Comparison of ENCODE assay signal across 8 mouse cellular contexts in genomic region chr1:91080423-91080749, GRCm38 (mm10).
DNase-seq lines count a peak whose midpoint lies in the region; ATAC-seq and TF ChIP-seq lines count a peak whose summit lies in the region.

No protein-coding gene starts in this region.

- intact Hi-C loops in heart, adult 2 months (cut with DNase I) = no loop called here

- H3K4me1 ChIP-seq in heart, adult 2 months (ENCODE audit: control insufficient read depth, insufficient read depth, low read length) = peaks cover 15% of the 10 kb centered on the region
- H3K4me1 ChIP-seq in intestine, embryonic 15.5 days (replicated peaks) = peaks cover 35% of the 10 kb centered on the region
- no peaks in the 10 kb centered on the region for H3K4me1 ChIP-seq in forebrain, embryonic 11.5 days (replicated peaks; ENCODE audit: control insufficient read depth, insufficient read depth, low read length)

- no peak overlapping the region for H3K4me3 ChIP-seq in heart, adult 2 months
- no peak overlapping the region for H3K4me3 ChIP-seq in intestine, embryonic 15.5 days (replicated peaks)
- H3K4me3 ChIP-seq in macrophage (ENCODE audit: inconsistent target) = no peak overlapping the region
- H3K4me3 ChIP-seq in forebrain, embryonic 11.5 days (ENCODE audit: low read depth, low read length) = no peak overlapping the region

- peaks cover 2% of the 10 kb centered on the region; the same call in 1 of the 2 replicates for H3K79me2 ChIP-seq in heart, adult 2 months (replicated peaks; ENCODE audit: control insufficient read depth, insufficient read depth, low read length)
- peaks cover 93% of the 10 kb centered on the region for H3K79me2 ChIP-seq in macrophage (ENCODE audit: inconsistent target)

- no peak for TF ChIP-seq POLR2A in heart, adult 2 months (IDR thresholded peaks at IDR 0.05; ENCODE audit: insufficient read depth, low read depth, low read length)

- peak overlapping the region; percentile 15; the same call in 1 of the 2 replicates for H3K27ac ChIP-seq in heart, adult 2 months
- no peak overlapping the region for H3K27ac ChIP-seq in intestine, embryonic 15.5 days
- peak overlapping the region; percentile 51 for H3K27ac ChIP-seq in macrophage
- H3K27ac ChIP-seq in forebrain, embryonic 11.5 days (ENCODE audit: low read depth, low read length) = no peak overlapping the region

- peaks cover 9% of the 10 kb centered on the region for H3K36me3 ChIP-seq in heart, adult 2 months (ENCODE audit: control insufficient read depth, insufficient read depth, low read length)
- H3K36me3 ChIP-seq in intestine, embryonic 15.5 days = no peaks in the 10 kb centered on the region
- peaks cover 16% of the 10 kb centered on the region; the same call in 1 of the 2 replicates for H3K36me3 ChIP-seq in macrophage (ENCODE audit: inconsistent target)
- no peaks in the 10 kb centered on the region for H3K36me3 ChIP-seq in forebrain, embryonic 11.5 days (ENCODE audit: control insufficient read depth, insufficient read depth, low read length)

- TF ChIP-seq EP300 in heart, adult 2 months (IDR thresholded peaks at IDR 0.05; ENCODE audit: insufficient read depth, low read depth, low read length) = 0 out of 2 replicates have a peak, but pooled peaks have one; percentile 34

- no peak overlapping the region for H3K9ac ChIP-seq in heart, adult 2 months (ENCODE audit: low read depth, low read length)
- no peak overlapping the region for H3K9ac ChIP-seq in intestine, embryonic 15.5 days
- H3K9ac ChIP-seq in forebrain, embryonic 11.5 days (ENCODE audit: low read length) = no peak overlapping the region

- peak; percentile 52 for TF ChIP-seq CTCF in heart, adult 2 months (IDR thresholded peaks at IDR 0.05)

- peak in 1 of 2 experiments; percentile 60 for DNase-seq in heart, adult 2 months
- DNase-seq in heart, postnatal 4 days = no peak
- DNase-seq in CD4-positive, CD25-positive, alpha-beta regulatory T cell, adult 2 months (ENCODE audit: low read depth, low spot score) = peak; percentile 40
- no peak for DNase-seq in adrenal gland, postnatal 14 days
- DNase-seq in forebrain, embryonic 11.5 days (ENCODE audit: low spot score) = no peak
- DNase-seq in left cerebral cortex, adult 11 months (ENCODE audit: low spot score) = no peak

- H3K4me2 ChIP-seq in intestine, embryonic 15.5 days (replicated peaks) = 0 out of 2 replicates have a peak overlapping the region, but pooled peaks have one; percentile 3
- H3K4me2 ChIP-seq in forebrain, embryonic 11.5 days (ENCODE audit: low read depth, low read length, severe bottlenecking) = no peak overlapping the region

- H3K27me3 ChIP-seq in heart, adult 2 months (ENCODE audit: control insufficient read depth, insufficient read depth, low read length) = no peaks in the 10 kb centered on the region
- H3K27me3 ChIP-seq in intestine, embryonic 15.5 days (replicated peaks) = no peaks in the 10 kb centered on the region
- no peaks in the 10 kb centered on the region for H3K27me3 ChIP-seq in forebrain, embryonic 11.5 days (ENCODE audit: control insufficient read depth, insufficient read depth, low read length)

- H3K9me3 ChIP-seq in intestine, embryonic 15.5 days = no peaks in the 10 kb centered on the region
- H3K9me3 ChIP-seq in forebrain, embryonic 11.5 days (ENCODE audit: control insufficient read depth, low read length) = no peaks in the 10 kb centered on the region

- 41% methylated on average over 7 of the region's 7 CpGs for WGBS in heart, adult 2 months
- 49% methylated on average over 7 of the region's 7 CpGs for WGBS in intestine, embryonic 15.5 days
- WGBS in macrophage (ENCODE audit: missing documents) = 9% methylated on average over 7 of the region's 7 CpGs
- WGBS in forebrain, embryonic 11.5 days = 90% methylated on average over 7 of the region's 7 CpGs

- ATAC-seq in intestine, embryonic 15.5 days = peak; percentile 68
- ATAC-seq in forebrain, embryonic 11.5 days (replicated peaks; ENCODE audit: low FRiP score) = no peak

Comparison
In these comparisons a context has a peak if more than half of its experiments do, and no peak if none do; other contexts are left out.
1. H3K27ac ChIP-seq: peak in heart, adult 2 months (single experiment) and macrophage (single experiment); none in intestine, embryonic 15.5 days (single experiment) and forebrain, embryonic 11.5 days (single experiment).